Mouse (Mus musculus): ENCODE measurements around the gene Il17re.
A peak's percentile ranks its signal among the peaks of the same experiment; 100 is the strongest.

The Il17re gene

GRCm38 (mm10) chr6:113457952-113458534, at the start of gene Il17re:
Gene Il17re, plus strand, starts transcription at chr6:113458484.
- no peak for DNase-seq (ENCODE audit: low spot score)

GRCm38 (mm10) chr6:113410001-113410400, 48.3 kb upstream of the Il17re start:
- DNase-seq (ENCODE audit: low spot score) = no peak

GRCm38 (mm10) chr6:113416416-113416815, 41.9 kb upstream of the Il17re start:
- no peak for DNase-seq (ENCODE audit: low spot score)

GRCm38 (mm10) chr6:113418441-113419198, 39.7 kb upstream of the Il17re start:
- peak; percentile 30 for DNase-seq (ENCODE audit: low spot score)

- DNase-seq (ENCODE audit: low spot score) = peak; percentile 100
Measured at GRCm38 (mm10) chr6:113419199-113419587, 39.1 kb upstream of the Il17re start, which contains the start of gene Rpusd3. Gene Rpusd3, minus strand, starts transcription at chr6:113419340.

- no peak for DNase-seq (ENCODE audit: low spot score)
Measured at GRCm38 (mm10) chr6:113423000-113423399, 35.3 kb upstream of the Il17re start.

- DNase-seq (ENCODE audit: low spot score) = no peak
Measured at GRCm38 (mm10) chr6:113424187-113424586, 34.1 kb upstream of the Il17re start.

- DNase-seq (ENCODE audit: low spot score) = no peak
Measured at GRCm38 (mm10) chr6:113426696-113427095, 31.6 kb upstream of the Il17re start.

GRCm38 (mm10) chr6:113427397-113427796, 30.9 kb upstream of the Il17re start:
- peak; percentile 67 for DNase-seq (ENCODE audit: low spot score)

GRCm38 (mm10) chr6:113428006-113428405, 30.3 kb upstream of the Il17re start:
- DNase-seq (ENCODE audit: low spot score) = no peak

- no peak for DNase-seq (ENCODE audit: low spot score)
Measured at GRCm38 (mm10) chr6:113429965-113430364, 28.3 kb upstream of the Il17re start.

- no peak for DNase-seq (ENCODE audit: low spot score)
Measured at GRCm38 (mm10) chr6:113430846-113431245, 27.4 kb upstream of the Il17re start.

- no peak for DNase-seq (ENCODE audit: low spot score)
Measured at GRCm38 (mm10) chr6:113431801-113432200, 26.5 kb upstream of the Il17re start.

GRCm38 (mm10) chr6:113433661-113434060, 24.6 kb upstream of the Il17re start:
- DNase-seq (ENCODE audit: low spot score) = no peak

GRCm38 (mm10) chr6:113434691-113435090, 23.6 kb upstream of the Il17re start:
- DNase-seq (ENCODE audit: low spot score) = no peak

- no peak for DNase-seq (ENCODE audit: low spot score)
Measured at GRCm38 (mm10) chr6:113435664-113436205, 22.5 kb upstream of the Il17re start, which contains the start of gene Cidec. Gene Cidec, minus strand, starts transcription at chr6:113435760.

- no peak for DNase-seq (ENCODE audit: low spot score)
Measured at GRCm38 (mm10) chr6:113437135-113437534, 21.1 kb upstream of the Il17re start.

- DNase-seq (ENCODE audit: low spot score) = no peak
Measured at GRCm38 (mm10) chr6:113438721-113439430, 19.4 kb upstream of the Il17re start.

GRCm38 (mm10) chr6:113440686-113441085, 17.6 kb upstream of the Il17re start:
- no peak for DNase-seq (ENCODE audit: low spot score)

- DNase-seq (ENCODE audit: low spot score) = peak; percentile 84
Measured at GRCm38 (mm10) chr6:113441147-113441680, 17.1 kb upstream of the Il17re start.

- DNase-seq (ENCODE audit: low spot score) = no peak
Measured at GRCm38 (mm10) chr6:113442087-113442441, 16.2 kb upstream of the Il17re start.

GRCm38 (mm10) chr6:113442442-113443090, 15.7 kb upstream of the Il17re start, which contains the start of gene Jagn1:
Gene Jagn1, plus strand, starts transcription at chr6:113442569.
- peak; percentile 95 for DNase-seq (ENCODE audit: low spot score)

Data from embryo, embryonic 10 days (tissue).